Mouse (Mus musculus) intestine, embryonic 14.5 days (tissue): Measurements from ENCODE around the gene Prodh2. TPM values are rescaled to one million over a fixed set of nuclear protein-coding genes. Genes with fewer than 3 reads are reported as not detected.
A peak's percentile ranks its signal among the peaks of the same experiment; 100 is the strongest.

Source experiments
- ATAC-seq: fragments of 200-750 bp; cut with Nextera tagmentation; replicated peaks from 2 replicates; pipeline ENCODE4 v1.8.0; 2017; ENCODE audit warnings: low read depth, moderate number of reproducible peaks, moderate TSS enrichment, moderate library complexity; ENCODE audit not compliant: low FRiP score, low TSS enrichment
- DNase-seq: peaks from one replicate; pipeline ENCODE4 v3.0.0-alpha.2; 2018; ENCODE audit warnings: low spot score
- H3K27ac ChIP-seq: fragments of 300-500 bp; sonication (generic); 2 replicates; pipeline ENCODE4 v1.5.1; 2014; ENCODE audit warnings: low read depth, mild to moderate bottlenecking, control low read depth
- H3K27me3 ChIP-seq: fragments of 300-500 bp; sonication (generic); replicated peaks from 2 replicates; pipeline ENCODE4 v1.6.1; 2014; ENCODE audit warnings: low read length, control low read depth; ENCODE audit not compliant: control insufficient read depth, insufficient read depth
- H3K36me3 ChIP-seq: fragments of 300-500 bp; sonication (generic); 2 replicates; pipeline ENCODE4 v1.6.1; 2014; ENCODE audit warnings: low read length, control low read depth; ENCODE audit not compliant: control insufficient read depth, insufficient read depth
- H3K4me1 ChIP-seq: fragments of 300-500 bp; sonication (generic); replicated peaks from 2 replicates; pipeline ENCODE4 v1.6.1; 2014; ENCODE audit warnings: low read length, control low read depth, mixed read lengths; ENCODE audit not compliant: control insufficient read depth, insufficient read depth
- H3K4me2 ChIP-seq: fragments of 300-500 bp; sonication (generic); 2 replicates; pipeline ENCODE4 v1.6.1; 2014; ENCODE audit warnings: low read length
- H3K4me3 ChIP-seq: fragments of 300-500 bp; sonication (generic); 2 replicates; pipeline ENCODE4 v1.5.1; 2014; ENCODE audit warnings: low read depth, low read length, control low read depth, mixed read lengths
- H3K9ac ChIP-seq: fragments of 300-500 bp; sonication (generic); 2 replicates; pipeline ENCODE4 v1.6.1; 2014; ENCODE audit warnings: mild to moderate bottlenecking, low read length
- H3K9me3 ChIP-seq: fragments of 300-500 bp; sonication (generic); 2 replicates; pipeline ENCODE4 v1.6.1; 2016; ENCODE audit warnings: low read length, control low read depth; ENCODE audit not compliant: control insufficient read depth
- WGBS: fragments of 180-500 bp; shearing (Covaris S2); extraction: QIAGEN DNeasy Blood & Tissue Kit; methylation state at CpG from one replicate; pipeline ENCODE4 v1.1.7; 2014; 5-methylcytosine and 5-hydroxymethylcytosine counted together
- polyA plus RNA-seq: library from polyadenylated mRNA; unstranded; fragments of >200 nt; fragmentation: Nextera tagmentation; extraction: Ambion mirVana; gene quantifications from 2 replicates; pipeline ENCODE4 v1.2.1, GENCODE M21; 2014

The Prodh2 gene
- polyA plus RNA-seq, 1 experiment from 2014 or later = 1.3 TPM

DNA sequence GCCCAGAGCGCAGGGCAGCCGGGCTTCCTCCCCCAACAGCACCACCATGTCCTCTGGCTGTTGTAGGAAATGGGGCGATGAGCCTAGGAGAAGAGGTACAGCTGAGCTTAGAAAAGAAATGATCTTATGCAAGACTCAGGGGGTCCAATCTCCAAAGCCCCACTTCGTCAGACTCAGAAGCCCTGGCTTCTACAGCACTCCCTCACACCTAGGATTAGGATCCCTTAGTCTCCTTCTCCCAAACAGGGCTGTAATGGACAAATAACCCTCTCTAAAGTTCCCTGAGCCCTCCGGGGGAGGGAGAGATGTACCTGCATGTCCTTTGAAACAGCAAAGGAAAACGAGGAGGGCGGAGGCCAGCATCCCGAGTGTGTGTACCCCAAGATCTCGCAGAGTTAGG lies 36.9 kb upstream of the Prodh2 start:
- no peak overlapping the region for H3K4me3 ChIP-seq
- WGBS = 1% methylated on average over 9 of the region's 9 CpGs
- no peaks in the 10 kb centered on the region for H3K9me3 ChIP-seq
- H3K27ac ChIP-seq = no peak overlapping the region
- peaks cover 95% of the 10 kb centered on the region for H3K27me3 ChIP-seq
- H3K36me3 ChIP-seq = no peaks in the 10 kb centered on the region
- no peak for ATAC-seq
- DNase-seq = no peak
- no peak overlapping the region for H3K9ac ChIP-seq
- H3K4me2 ChIP-seq = peak overlapping the region; percentile 39; the same call in 1 of the 2 replicates
- 0 out of 2 replicates have a peak, but pooled peaks cover 5% of the 10 kb centered on the region for H3K4me1 ChIP-seq

DNA sequence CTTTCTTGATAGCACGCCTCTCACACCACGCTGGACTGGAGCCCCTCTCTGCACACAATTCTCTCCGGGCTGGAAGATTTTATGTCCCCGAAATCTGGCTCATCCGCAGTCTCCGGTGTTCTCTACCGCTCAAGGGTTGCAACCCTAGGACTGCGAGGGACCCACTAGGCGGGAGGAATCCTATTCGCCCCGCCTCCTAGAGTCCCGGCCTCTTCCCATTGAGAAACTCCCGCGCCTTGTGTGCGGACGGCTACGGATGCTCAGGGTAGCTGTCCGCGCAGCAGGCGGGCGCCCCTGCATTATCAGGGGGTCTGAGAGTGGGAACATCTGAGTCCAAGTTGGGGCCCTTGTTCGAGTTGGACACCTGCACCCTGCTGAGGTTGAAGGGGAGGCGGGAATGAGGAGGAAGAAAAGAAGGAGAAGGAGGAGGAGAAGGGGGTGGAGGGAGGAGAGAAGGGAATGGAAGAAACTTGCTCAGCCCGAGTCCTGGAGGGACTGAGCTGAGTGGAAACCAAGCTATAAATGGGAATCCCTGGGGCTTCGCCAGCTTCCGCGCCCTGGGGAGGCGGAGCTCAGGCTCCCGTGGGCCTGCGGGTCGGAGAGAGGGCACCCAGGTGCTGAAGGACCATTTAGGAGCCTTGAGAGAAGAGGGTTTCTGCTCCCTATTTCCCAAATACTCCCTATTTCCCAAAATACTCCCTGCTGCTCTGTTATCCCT lies 36.4 kb upstream of the Prodh2 start:
- DNase-seq (no peak), ATAC-seq (no peak)
- Histone ChIP-seq H3K4me2 (peak overlapping the region; percentile 39), H3K27ac (no peak overlapping the region), H3K27me3 (peaks cover 100% of the 10 kb centered on the region), H3K9me3 (no peaks in the 10 kb centered on the region), H3K9ac (no peak overlapping the region), H3K36me3 (no peaks in the 10 kb centered on the region), H3K4me1 (0 out of 2 replicates have a peak, but pooled peaks cover 5% of the 10 kb centered on the region), H3K4me3 (peak overlapping the region; percentile 21)
- 2% methylated on average over 31 of the region's 31 CpGs for WGBS

- H3K4me3 ChIP-seq = peak within 1 kb of the TSS; percentile 21
- DNase-seq = no peak
- no peak within 1 kb of the TSS for H3K9ac ChIP-seq
Measured at GRCm38 (mm10) chr7:30457629-30458330, 35.6 kb upstream of the Prodh2 start, which contains the start of the genes Kirrel2 and Nphs1. TSS of gene Kirrel2 (minus strand) at chr7:30457690. TSS of gene Nphs1 (plus strand) at chr7:30458315.

GRCm38 (mm10) chr7:30459484-30459883 lies 33.9 kb upstream of the Prodh2 start:
- DNase-seq (no peak), ATAC-seq (no peak)
- H3K4me1 ChIP-seq = 0 out of 2 replicates have a peak, but pooled peaks cover 5% of the 10 kb centered on the region
- no peak overlapping the region for H3K9ac ChIP-seq
- H3K9me3 ChIP-seq = no peaks in the 10 kb centered on the region
- no peak overlapping the region for H3K27ac ChIP-seq
- H3K27me3 ChIP-seq = peaks cover 98% of the 10 kb centered on the region
- H3K4me3 ChIP-seq = no peak overlapping the region
- H3K36me3 ChIP-seq = no peaks in the 10 kb centered on the region
- no peak overlapping the region for H3K4me2 ChIP-seq
- 40% methylated on average over 6 of the region's 6 CpGs for WGBS

More at GRCm38 (mm10) chr7:30457629-30458330, 35.6 kb upstream of the Prodh2 start, which contains the start of the genes Kirrel2 and Nphs1:
- ATAC-seq = no peak
- Histone ChIP-seq H3K9me3 (no peaks in the 10 kb centered on the region), H3K27ac (no peak within 1 kb of the TSS), H3K36me3 (no peaks in the 10 kb centered on the region), H3K4me1 (0 out of 2 replicates have a peak, but pooled peaks cover 5% of the 10 kb centered on the region), H3K4me2 (peak within 1 kb of the TSS; percentile 39), H3K27me3 (peaks cover 98% of the 10 kb centered on the region)
- WGBS = 4% methylated on average over 16 of the region's 16 CpGs

DNA sequence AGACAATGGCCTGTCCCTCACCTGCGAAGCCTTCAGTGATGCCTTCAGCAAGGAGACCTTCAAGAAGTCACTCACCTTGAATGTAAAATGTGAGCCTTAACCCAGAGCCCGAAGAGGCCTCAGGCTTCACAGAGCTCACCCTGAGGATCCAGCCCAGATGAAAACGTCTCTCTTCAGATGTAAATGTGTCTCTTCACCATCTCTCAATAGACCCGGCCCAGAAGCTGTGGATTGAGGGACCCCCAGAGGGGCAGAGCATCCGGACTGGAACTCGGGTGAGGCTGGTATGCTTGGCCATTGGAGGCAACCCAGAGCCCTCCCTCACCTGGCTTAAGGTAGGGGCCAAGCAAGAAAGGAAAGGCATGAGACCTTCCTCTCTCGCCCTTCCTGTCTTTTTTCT lies 29.9 kb upstream of the Prodh2 start:
- DNase-seq (no peak), ATAC-seq (no peak)
- Histone ChIP-seq H3K4me2 (no peak overlapping the region), H3K4me3 (no peak overlapping the region), H3K27ac (no peak overlapping the region), H3K9ac (no peak overlapping the region), H3K27me3 (peaks cover 98% of the 10 kb centered on the region), H3K36me3 (no peaks in the 10 kb centered on the region), H3K9me3 (no peaks in the 10 kb centered on the region), H3K4me1 (no peaks in the 10 kb centered on the region)
- WGBS = 30% methylated on average over 7 of the region's 7 CpGs

- Histone ChIP-seq H3K4me3 (no peak overlapping the region), H3K9ac (no peak overlapping the region), H3K36me3 (no peaks in the 10 kb centered on the region), H3K4me2 (no peak overlapping the region), H3K4me1 (no peaks in the 10 kb centered on the region), H3K9me3 (no peaks in the 10 kb centered on the region), H3K27me3 (peaks cover 96% of the 10 kb centered on the region), H3K27ac (no peak overlapping the region)
- 26% methylated on average over 4 of the region's 4 CpGs for WGBS
- ATAC-seq = no peak
- DNase-seq = no peak
Measured at GRCm38 (mm10) chr7:30463996-30464395, 29.4 kb upstream of the Prodh2 start.

DNA sequence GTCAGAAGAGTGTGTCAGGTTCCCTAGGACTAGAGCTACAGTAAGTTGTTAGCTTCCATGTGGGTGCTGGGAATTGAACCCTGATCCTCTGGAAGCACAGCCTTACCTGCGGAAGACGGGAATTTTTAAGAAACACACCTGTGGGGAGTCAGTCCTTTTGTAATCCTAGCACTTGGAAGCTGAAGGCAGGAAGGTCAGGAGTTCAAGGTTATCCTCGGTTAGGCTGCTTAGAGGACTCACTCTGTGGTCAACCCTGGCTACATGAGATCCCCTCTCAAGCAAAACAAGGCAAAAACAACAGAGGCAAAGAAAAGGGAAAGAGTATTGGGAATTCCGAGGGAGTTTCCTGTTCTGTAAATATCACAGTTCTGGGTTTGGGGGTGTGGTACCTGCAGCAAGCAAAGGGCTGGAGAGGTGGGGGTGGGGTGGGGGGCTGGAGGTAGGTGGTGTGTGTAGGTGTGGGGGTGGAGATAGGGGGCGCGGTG lies 28.6 kb upstream of the Prodh2 start:
- no peak for ATAC-seq
- no peak overlapping the region for H3K9ac ChIP-seq
- no peaks in the 10 kb centered on the region for H3K36me3 ChIP-seq
- H3K4me1 ChIP-seq = no peaks in the 10 kb centered on the region
- H3K27ac ChIP-seq = no peak overlapping the region
- H3K4me3 ChIP-seq = no peak overlapping the region
- 12% methylated on average over 6 of the region's 6 CpGs for WGBS
- no peaks in the 10 kb centered on the region for H3K9me3 ChIP-seq
- no peak for DNase-seq
- no peak overlapping the region for H3K4me2 ChIP-seq
- peaks cover 87% of the 10 kb centered on the region for H3K27me3 ChIP-seq

- Histone ChIP-seq H3K4me3 (no peak overlapping the region), H3K9me3 (no peaks in the 10 kb centered on the region), H3K27me3 (peaks cover 16% of the 10 kb centered on the region), H3K4me1 (no peaks in the 10 kb centered on the region), H3K4me2 (no peak overlapping the region), H3K9ac (no peak overlapping the region), H3K36me3 (no peaks in the 10 kb centered on the region), H3K27ac (no peak overlapping the region)
- WGBS = 48% methylated on average over 5 of the region's 5 CpGs
- DNase-seq (no peak), ATAC-seq (no peak)
Measured at GRCm38 (mm10) chr7:30472411-30472810, 21.0 kb upstream of the Prodh2 start.
